Mouse (Mus musculus) adrenal gland, postnatal 14 days (tissue): ENCODE data around the gene Ubxn1. TPM values are rescaled to one million over a fixed set of nuclear protein-coding genes. Genes with fewer than 3 reads are reported as not detected.
"Not testable (repeated sequence)": the region's sequence is repeated elsewhere in the genome, so short reads cannot be mapped to it uniquely, and the experiment has no call there.

Source experiments
- DNase-seq: peaks from one replicate; pipeline ENCODE4 v3.0.0; 2021; ENCODE audit warnings: mixed read lengths
- long read RNA-seq, 2 experiments: library from polyadenylated mRNA; stranded (forward); transcript quantifications; one replicate each; pipeline ENCODE4 v2.0.0; 2021
- total RNA-seq: library from RNA; stranded (reverse); gene quantifications from 2 replicates; pipeline ENCODE4 v1.2.3, GENCODE M21; 2021

Gene Ubxn1
- total RNA-seq = 214 and 218 TPM in 2 replicates
- long read RNA-seq, experiment 1, transcript Ubxn1-202 (10 exons, 1,033 nt) = minor isoform, 12 of 220 reads
- long read RNA-seq, experiment 1, transcript Ubxn1-204 (9 exons, 1,291 nt) = major isoform, 192 of 220 reads
- long read RNA-seq, experiment 1, transcript Ubxn1-201 (8 exons, 1,127 nt) = minor isoform, 5 of 220 reads
- long read RNA-seq, experiment 1, partial matches to known transcripts = 9 of 220 reads
- long read RNA-seq, experiment 1, other reads (novel, unspliced or antisense) = 2 of 220 reads
- long read RNA-seq, experiment 2, transcript Ubxn1-201 (8 exons, 1,127 nt) = minor isoform, 9 of 179 reads
- long read RNA-seq, experiment 2, transcript Ubxn1-204 (9 exons, 1,291 nt) = major isoform, 147 of 179 reads
- long read RNA-seq, experiment 2, transcript Ubxn1-202 (10 exons, 1,033 nt) = minor isoform, 7 of 179 reads
- long read RNA-seq, experiment 2, partial matches to known transcripts = 15 of 179 reads
- long read RNA-seq, experiment 2, other reads (novel, unspliced or antisense) = 1 of 179 reads

DNA sequence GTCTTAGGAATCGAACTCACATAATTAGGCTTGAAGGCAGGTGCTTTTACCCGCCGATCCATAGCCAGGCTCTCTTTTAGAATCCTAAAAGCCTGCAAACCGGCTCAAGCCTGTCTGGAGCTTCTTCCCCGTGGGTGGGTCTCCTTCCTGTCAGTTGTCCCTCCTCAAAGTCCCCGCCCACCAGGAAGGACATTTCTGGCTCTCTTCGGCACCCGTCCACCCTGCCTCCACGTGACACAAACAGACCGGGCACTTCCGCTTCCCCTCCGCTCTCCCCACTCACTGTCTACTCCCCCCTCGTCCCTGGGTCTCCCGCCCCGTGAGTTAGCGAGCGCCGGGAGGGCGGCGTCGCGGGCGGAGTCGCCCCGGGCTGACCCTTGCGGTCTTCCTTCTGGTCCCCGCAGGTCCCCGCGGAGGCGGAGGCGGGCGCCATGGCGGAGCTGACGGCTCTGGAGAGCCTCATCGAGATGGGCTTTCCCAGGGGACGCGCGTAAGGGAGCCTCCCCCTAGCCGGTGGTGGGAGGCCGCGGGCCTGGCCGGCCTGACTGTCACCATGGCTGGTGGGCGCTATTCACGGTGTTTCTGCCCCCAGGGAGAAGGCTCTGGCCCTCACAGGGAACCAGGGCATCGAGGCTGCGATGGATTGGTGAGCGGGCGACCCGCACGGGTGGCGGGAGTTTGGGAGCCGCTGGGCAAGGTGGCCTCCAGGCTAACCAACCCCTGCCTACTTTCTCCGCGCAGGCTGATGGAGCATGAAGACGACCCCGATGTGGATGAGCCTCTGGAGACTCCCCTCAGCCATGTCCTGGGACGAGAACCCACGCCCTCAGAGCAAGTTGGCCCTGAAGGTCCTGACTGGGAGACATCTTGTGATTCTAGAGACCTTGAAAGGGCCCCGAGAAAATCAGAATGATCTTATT, at the start of gene Ubxn1:
Ubxn1 (plus strand) TSS at position 230 of the 920 bp plus-strand sequence.
- DNase-seq = peak; percentile 99

DNA sequence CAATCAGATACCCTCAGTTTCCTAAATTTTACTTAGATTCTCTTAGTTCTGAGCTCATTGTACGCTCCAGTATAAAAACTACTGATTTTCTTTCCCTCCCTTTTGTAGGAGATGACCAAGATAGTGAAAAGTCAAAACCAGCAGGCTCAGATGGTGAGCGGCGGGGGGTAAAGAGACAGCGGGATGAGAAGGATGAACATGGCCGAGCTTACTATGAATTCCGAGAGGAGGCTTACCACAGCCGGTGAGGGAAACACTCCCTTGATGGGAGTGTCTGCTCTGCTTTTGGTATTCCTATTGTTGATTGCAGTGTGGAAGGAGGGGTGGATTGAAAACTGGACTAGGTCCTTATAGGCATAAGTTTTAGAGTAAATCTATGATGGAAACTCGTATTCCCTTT, 48.6 kb upstream of the Ubxn1 start:
- no peak for DNase-seq

DNA sequence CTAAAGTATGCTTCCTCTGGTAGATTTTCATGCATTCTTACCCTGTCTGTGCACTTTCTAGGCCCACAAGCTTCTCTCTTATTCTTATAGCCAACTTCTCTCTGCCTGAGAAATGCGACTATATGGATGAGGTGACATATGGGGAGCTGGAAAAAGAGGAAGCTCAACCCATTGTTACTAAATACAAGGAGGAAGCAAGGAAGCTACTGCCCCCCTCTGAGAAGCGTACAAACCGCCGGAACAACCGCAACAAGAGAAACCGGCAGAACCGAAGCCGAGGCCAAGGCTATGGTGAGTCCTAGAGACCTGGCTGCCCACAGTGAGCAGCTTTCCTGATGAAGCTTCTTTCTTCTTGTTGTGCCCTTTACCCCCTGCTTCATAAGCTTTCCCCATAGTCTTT, 41.6 kb upstream of the Ubxn1 start, which contains the start of gene AC129217.1:
AC129217.1 (plus strand) TSS at position 114 of the 400 bp plus-strand sequence.
- no peak for DNase-seq

DNA sequence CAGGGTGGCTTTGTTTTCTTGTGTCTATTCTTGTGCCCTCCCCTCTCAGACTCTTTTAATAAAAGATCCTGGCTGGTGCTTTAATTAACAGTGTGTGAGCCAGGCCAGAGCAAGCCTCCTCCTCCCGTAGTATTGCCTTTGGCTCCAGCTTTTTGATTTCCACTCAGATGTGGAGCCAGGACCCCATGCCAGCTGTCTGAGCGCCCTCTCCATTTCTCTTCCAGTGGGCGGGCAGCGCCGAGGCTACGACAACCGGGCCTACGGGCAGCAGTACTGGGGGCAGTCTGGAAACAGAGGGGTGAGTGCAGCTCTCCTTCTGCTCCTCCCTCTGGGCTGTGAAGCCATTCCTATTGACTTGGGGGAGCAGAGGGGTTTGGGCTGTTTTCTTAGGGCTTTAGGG, 40.6 kb upstream of the Ubxn1 start:
- DNase-seq = no peak

DNA sequence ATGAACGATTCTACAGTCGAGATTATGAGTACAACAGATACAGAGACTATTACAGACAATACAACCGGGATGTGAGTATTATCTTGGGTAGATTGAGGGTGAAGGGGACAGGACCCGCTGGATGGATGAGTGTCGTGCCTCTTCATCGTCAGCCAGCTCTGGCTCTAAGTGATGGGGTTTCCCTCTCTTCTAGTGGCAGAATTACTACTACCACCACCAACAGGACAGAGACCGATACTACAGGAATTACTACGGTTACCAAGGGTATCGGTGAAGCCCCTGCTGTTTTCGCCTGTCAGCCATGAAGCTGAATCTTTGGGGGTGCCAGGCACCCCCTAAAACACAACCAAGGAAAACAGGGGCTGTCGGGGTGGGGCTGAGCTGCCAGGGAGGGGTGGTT, 40.0 kb upstream of the Ubxn1 start:
- DNase-seq = no peak

DNA sequence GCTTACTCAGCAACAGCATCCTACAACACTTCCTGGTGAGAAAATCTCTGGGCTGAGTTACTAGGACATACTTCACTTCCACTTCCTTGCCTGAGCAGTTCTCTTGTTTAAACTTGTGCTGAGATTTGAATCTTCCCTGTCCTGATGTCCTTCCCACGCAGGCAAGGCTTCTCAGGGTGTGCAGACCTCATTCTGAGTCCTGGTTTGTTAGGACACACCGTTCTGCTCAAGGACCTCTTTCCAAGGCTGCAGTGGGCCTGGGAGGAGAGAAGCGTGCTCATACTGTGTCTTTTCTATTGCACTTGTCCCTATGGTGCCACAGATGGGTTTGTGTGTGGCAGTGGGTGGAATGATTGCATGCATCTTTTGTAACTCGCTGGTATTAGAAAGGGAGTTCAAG, 38.3 kb upstream of the Ubxn1 start:
- no peak for DNase-seq

DNA sequence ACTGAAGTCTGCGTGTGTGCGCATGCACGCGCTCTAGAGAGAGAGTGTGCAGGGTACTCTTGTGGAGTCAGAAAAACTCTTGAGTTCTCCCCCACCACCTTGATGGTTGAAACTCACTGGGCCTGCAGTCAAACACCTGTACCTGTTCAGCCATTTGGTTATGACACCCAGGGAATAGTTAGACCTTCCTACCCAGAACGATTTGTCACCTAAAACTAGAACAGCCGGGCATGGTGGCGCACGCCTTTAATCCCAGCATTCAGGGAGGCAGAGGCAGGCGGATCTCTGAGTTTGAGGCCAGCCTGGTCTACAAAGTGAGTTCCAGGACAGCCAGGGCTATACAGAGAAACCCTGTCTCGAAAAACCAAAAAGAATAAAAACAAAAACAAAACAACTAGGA, 35.0 kb upstream of the Ubxn1 start:
- not testable (repeated sequence) for DNase-seq

DNA sequence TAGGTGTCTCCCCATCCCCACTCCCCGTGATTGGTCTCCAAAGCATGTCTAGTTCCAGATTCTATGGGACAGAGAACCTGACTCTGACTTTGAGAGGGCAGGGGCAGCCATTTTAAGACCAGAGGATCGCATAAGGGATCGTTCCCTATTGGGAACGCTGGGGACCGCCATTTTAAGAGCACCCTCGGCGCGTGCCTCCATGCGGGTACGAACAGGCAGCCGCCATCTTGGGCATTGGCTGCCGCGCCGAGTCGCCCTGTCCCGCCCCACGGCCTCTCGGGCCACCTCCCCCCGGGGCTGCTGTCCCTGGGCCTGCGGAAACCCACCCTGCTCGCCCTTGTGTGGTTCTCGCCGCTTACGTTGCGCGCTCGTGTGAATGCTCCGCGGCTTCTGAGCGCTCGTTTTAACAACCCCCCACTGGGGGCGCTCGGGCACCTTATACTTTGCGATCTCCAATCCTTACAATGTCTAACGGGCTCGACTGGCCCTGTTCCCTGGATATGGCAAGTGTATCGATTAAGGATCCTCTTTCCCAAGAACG, 34.0 kb upstream of the Ubxn1 start, which contains the start of gene Bscl2:
Bscl2 (plus strand) TSS at position 217 of the 541 bp plus-strand sequence.
- peak; percentile 90 for DNase-seq

DNA sequence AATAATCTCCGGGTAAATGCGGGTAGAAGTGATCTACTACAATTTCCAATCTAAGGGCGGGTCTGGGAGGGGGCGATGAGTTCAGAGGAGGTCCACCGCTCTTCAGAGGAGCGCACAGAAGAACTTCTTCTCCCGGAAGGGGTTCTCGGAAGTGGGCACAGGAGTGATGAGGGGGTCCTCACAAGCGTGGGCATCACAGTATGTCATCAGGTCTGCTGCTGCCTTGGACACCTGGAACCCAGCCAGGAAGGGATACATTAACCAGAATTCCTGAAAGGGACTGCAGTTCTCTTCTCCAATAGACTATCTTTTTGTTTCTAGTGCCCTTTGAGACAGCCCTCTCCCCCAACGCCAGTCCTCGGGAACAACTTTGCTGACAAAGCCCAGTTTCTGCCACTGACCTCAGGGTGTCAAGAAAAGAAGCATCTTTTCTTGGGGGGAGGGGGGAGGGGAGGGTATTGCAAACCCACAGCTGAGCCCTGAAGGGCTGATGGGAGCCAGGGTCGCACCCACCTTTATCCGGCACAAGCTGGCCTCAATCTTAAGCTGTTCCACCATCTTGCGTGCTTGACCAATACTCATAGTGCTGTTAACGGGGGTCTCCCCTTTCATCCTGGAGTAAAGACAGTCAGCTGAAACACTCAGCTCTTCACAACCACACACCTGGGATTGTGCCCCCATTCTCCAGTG, 33.1 kb upstream of the Ubxn1 start:
- peak; percentile 64 for DNase-seq

DNA sequence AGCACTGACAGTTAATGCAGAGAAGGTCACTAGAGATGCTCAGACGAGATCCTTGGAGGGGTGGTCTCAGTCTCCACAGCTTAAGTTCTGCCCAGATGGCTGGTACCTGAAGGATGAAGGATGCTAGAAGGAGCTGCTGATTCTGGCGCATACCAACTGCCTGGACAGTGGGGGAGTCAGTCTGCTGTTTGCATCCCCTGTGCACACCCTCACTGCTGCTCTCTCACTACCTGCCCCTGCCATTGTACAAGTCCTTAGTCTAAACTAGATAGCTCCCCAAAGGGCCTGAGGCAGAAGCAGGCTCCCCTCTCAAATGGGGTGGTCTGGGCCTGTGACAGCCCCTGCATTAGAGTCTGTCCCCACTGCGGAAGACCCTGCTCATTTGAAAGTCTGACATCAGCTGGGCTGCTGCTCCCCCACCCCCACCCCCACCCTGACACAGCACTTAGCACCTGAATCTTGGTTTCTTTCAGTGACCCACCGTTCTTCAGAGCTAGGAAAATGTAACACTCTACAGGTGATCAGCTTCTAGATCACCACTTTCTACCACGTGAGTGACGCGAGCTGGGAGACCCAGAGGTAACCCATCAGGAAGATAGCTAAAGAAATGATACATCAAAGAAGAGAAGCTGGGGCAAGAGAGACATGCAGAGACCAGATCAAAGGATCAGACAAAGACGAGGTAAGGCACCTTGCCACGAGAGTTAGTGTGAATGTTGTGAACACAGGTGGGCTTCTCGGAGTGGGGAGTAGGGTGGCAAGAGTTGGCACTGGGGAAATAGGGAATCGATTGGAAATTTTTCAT, 32.0 kb upstream of the Ubxn1 start, which contains the start of gene Gng3:
Gng3 (minus strand) TSS at position 92 of the 805 bp plus-strand sequence.
- no peak for DNase-seq

DNA sequence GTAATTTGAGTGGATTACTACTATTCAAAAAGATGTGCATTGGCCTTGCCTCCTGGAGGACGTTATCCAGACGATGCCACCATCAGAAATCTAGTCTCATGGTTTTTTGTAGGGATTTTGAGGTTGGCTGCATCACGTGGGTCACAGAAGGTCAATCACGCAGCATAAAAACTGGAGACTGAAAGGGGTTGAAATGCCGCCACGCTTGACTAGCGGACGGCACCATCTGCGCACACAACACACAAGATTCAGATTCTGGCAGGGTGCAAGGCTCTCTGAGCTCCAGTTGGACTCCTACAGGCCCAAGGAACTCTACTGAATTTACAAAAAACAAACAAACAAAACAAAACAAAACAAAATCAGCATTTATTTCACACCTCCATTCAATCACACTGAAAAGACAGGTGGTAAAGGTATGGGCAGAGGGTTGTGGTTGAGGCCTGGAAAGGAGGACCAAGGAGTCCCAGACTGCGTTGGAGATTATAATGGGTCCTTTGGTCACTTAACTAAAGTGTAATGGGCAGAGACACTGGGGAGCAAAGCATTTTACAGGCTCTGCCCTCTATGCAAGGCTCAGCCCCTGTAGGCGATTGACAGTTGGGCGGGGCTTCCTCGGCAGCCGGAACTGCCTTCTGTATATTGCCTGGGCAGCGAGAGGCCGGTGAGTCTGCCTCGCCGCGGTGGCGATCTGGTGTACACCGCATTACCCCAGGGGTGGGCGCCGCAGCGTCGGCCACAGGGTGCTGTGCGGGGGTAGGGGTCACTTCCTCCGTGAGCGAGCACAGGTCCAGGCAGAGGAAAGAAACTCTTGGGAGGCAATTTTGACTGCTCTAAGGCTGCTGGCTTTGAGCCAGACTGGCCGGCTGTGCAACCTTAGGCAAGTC, 31.1 kb upstream of the Ubxn1 start:
- peak; percentile 88 for DNase-seq

DNA sequence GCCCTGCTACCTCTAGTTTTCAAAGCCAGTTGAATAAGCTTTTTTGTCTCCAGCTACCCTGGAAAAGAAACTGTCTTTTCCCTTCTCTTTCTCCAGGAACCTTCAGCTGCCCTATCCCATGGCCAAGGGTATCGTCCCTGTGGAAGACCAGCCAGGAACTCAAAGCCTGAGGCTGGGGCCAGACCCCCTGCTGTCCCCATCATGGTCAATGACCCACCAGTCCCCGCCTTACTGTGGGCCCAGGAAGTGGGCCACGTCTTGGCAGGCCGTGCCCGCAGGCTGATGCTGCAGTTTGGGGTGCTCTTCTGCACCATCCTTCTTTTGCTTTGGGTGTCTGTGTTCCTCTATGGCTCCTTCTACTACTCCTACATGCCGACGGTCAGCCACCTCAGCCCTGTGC, 30.3 kb upstream of the Ubxn1 start:
- no peak for DNase-seq

DNA sequence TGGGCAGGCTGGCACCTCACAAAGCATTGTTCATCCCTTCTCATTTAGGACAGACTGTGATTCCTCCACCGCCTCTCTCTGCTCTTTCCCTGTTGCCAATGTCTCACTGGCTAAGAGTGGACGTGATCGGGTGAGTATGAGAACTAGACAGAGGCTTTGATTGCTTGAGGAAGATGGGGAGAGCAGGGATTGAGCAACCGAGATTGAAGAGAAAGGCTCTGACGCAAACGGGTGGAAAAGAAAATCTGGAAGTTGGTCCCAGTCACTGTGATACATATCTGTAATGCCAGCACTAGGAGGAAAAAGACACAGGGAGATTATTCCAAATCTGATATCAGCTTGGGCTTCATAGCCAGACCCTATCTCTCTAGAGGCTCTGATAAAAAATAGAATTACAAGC, 28.3 kb upstream of the Ubxn1 start:
- no peak for DNase-seq

DNA sequence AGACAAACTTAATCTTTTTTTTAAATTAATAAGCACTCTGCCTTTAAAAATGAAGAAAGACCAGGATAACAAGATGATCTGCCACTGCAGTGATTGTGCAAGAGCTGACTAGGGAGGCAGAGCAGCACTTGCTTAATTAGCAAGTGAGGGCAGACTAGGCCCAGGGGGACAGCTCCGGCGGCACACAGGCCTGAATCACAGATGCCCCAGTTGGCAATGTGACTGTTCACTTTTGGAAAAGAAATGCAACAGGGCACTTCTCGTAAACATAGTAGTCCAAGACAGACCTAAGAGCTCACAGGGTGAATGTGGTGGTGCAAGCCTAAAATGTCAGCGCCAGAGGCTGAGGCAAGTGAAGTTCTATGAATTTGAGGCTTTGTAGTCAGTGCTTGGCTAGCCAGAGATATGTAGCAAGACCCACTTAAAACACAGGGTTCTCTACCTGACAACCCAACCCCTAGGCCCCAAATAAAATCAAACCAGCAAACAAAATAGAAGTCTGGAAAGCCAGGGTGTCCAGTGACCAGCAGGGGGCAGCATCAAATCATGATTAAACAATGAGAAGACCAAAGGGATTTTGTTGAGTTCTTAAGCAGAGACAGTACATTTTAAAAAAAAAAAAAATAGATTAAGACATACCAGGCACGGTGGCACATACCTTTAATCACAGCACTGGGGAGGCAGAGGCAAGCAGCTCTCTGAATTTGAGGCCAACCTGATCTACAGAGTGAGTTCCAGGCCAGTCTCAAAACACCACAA, 26.7 kb upstream of the Ubxn1 start:
- DNase-seq = peak; percentile 91

DNA sequence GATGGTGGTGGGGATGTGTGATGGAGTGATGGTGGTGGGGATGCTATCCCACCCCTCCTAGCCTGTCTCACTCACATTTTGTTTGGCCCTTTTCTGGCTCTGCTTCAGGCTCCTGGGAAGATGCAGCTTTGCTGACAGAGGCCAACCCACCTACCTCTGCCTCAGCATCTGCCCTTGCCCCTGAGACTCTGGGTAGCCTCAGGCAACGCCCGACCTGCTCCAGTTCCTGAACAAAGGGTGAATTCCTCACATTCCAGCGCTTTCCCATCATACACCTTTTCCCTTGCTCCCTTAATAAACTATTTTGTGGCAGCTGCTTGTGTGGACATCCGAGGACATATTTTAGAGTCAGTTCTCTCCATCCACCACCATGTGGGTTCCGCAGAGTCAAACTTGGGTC, 22.9 kb upstream of the Ubxn1 start:
- DNase-seq = no peak

DNA sequence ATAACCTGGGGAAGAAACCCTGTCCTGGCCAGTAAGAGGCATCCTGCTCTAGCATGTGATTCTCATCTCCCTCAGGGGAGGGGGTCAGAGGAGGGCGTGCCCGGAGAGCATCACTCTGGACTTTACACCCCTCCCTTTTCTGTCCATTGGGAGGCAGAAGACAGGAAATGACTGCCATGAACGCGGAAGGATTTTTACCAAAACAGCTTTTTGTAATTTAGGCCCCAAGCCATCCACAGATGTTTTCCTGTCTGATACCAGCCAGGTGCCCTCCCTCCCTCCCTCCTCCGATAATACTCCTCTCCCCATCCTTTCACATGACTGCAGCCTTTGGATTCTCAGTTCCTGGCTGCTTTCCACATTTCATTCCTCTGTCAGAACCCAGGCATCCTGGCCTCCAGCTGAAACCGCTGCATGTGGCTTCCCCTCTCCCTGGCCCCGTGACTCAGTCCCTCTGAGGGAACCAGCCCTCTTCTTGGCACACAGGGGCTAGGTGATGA, 20.8 kb upstream of the Ubxn1 start, which contains the start of gene Lrrn4cl:
Lrrn4cl (plus strand) TSS at position 367 of the 500 bp plus-strand sequence.
- DNase-seq = peak; percentile 72

DNA sequence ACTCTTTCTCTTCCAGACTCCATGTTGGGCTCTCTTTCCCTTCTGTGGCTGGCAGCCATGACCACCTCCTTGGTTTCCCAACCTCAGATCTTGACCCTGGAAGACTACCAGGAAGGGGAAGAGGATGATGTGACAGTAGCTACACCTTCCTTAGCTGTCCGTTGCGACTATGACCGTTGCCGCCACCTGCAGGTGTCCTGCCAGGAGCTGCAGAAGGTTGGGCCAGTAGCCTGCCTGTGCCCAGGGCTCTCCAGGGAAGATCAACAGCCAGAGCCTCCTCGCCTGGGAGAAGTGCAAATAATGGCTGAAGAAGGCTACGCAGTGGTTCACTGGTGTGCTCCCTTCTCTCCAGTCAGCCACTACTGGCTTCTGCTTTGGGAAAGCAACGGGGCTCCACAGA, 19.7 kb upstream of the Ubxn1 start:
- peak; percentile 36 for DNase-seq

DNA sequence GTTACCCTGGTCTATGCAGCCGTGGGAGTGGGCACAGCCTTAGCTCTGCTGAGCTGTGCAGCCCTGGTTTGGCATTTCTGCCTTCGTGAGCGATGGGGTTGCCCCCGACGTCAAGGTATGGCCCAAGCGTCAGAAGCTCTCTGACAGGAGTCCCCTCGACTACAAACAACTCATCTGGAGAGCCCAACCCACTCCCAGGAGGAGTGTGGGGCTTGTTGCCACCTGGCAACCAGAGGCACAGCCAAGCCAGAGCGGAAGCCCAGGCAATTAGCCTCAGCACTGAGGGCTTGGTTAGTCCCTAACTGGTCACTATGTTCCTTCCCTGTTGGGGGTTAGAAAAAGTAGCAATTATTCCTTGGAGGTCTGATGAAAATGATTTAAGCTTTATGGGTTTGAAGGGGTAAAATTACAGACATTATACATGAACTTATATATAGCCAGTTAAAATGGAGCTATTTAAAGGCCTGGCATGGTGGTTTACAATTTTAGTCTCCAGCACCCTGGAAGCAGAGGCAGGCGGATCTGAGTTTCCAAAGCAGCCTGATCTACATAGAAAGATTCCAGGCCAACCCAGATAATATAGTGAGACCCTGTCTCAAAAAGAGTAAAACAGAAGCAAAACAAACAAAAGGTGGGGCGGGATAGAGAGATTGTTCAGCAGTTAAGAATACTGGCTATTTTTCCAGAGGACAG, 18.9 kb upstream of the Ubxn1 start:
- DNase-seq = peak; percentile 42
